Mouse (Mus musculus): ENCODE results near the gene Itga10. TPM values are rescaled to one million over a fixed set of nuclear protein-coding genes. Genes with fewer than 3 reads are reported as not detected.

The Itga10 gene
- total and polyA plus RNA-seq, 3 experiments: 0.36 to 1.2 (median 1.0) TPM

GRCm38 (mm10) chr3:96634928-96635879 is 10.2 kb upstream of the Itga10 start, which contains the start of the genes Pex11b and Gm42957 (continued):
- no peak for TF ChIP-seq E2F4 (IDR thresholded peaks at IDR 0.05; ENCODE audit: insufficient replicate concordance, low read depth, low read length)
- peak; percentile 79 for TF ChIP-seq SIN3A (IDR thresholded peaks at IDR 0.05; ENCODE audit: low read length)
- no peak for TF ChIP-seq ZNF384 (IDR thresholded peaks at IDR 0.05; ENCODE audit: low read depth, low read length)
- TF ChIP-seq USF1 (IDR thresholded peaks at IDR 0.05; ENCODE audit: low read depth, low read length): no peak; the same call in 1 of the 2 replicates
- peak in 1 of 2 experiments; percentile 43; a peak in 2 of 4 replicates for TF ChIP-seq CTCF (conservative IDR thresholded peaks at IDR 0.05 in 1 of 2, IDR thresholded peaks at IDR 0.05 in 1 of 2; ENCODE audit: low read depth in 2 of 2, low read length in 2 of 2)
- TF ChIP-seq IRF4 (IDR thresholded peaks at IDR 0.05; ENCODE audit: low read depth, low read length): no peak; the same call in 1 of the 2 replicates
- peak; percentile 85 for TF ChIP-seq POLR2A (IDR thresholded peaks at IDR 0.05; ENCODE audit: low read depth, low read length)
- peak; percentile 76 for TF ChIP-seq HCFC1 (IDR thresholded peaks at IDR 0.05; ENCODE audit: low read depth, low read length)
- TF ChIP-seq JUN (IDR thresholded peaks at IDR 0.05; ENCODE audit: insufficient read depth, low read depth, low read length): no peak
- TF ChIP-seq TCF12 (IDR thresholded peaks at IDR 0.05; ENCODE audit: low read depth, low read length): peak; percentile 66
- TF ChIP-seq RAD21 (IDR thresholded peaks at IDR 0.05; ENCODE audit: low read depth, low read length): no peak
- peak; percentile 81; the same call in 1 of the 2 replicates for TF ChIP-seq POLR2AphosphoS2 (IDR thresholded peaks at IDR 0.05; ENCODE audit: low read depth, low read length)

- Histone ChIP-seq H3K4me3 (replicated peaks in 1 of 3; ENCODE audit: low read depth in 2 of 3, low read length in 2 of 3, poor library complexity in 1 of 3) (peak overlapping the region; percentile 67 to 91 (median 70)), H3K27me3 (replicated peaks) (no peaks in the 10 kb centered on the region), H3K36me3 (replicated peaks in 1 of 2; ENCODE audit: control insufficient read depth in 1 of 2, insufficient read depth in 1 of 2, low read length in 1 of 2) (peaks cover 29 to 66% of the 10 kb centered on the region in 2 experiments), H3K9me3 (replicated peaks; ENCODE audit: low read length) (no peaks in the 10 kb centered on the region), H3K27ac (ENCODE audit: insufficient read depth, low read depth) (peak overlapping the region; percentile 26; the same call in 1 of the 2 replicates), H3K4me2 (ENCODE audit: insufficient read depth, low read depth, poor library complexity, severe bottlenecking) (peak overlapping the region; percentile 88), H3K4me1 (ENCODE audit: control insufficient read depth in 1 of 2, insufficient read depth in 2 of 2) (peaks cover 6 to 30% of the 10 kb centered on the region in 2 experiments), H3K9ac (ENCODE audit: insufficient read depth, low read depth) (peak overlapping the region; percentile 89), H3K79me2 (replicated peaks; ENCODE audit: control insufficient read depth, extremely low read depth, insufficient read depth, poor library complexity, severe bottlenecking) (peaks cover 10% of the 10 kb centered on the region)
- dilution Hi-C loops (cut with MboI; ENCODE audit: extremely low pct_ligation_motif_present, extremely low pct_unique_long_range_greater_than_20kb, low sequenced_read_pairs): no loop called here
- DNase-seq (ENCODE audit: extremely low read depth): no peak
- TF ChIP-seq KAT2A (IDR thresholded peaks at IDR 0.05; ENCODE audit: insufficient replicate concordance, low read length) (no peak), ETS1 (conservative IDR thresholded peaks at IDR 0.05; ENCODE audit: low read depth, low read length) (no peak), GABPA (IDR thresholded peaks at IDR 0.05; ENCODE audit: insufficient replicate concordance, low read depth, low read length) (no peak), MAFK (IDR thresholded peaks at IDR 0.05; ENCODE audit: insufficient replicate concordance, low read length) (no peak), HCFC1 (IDR thresholded peaks at IDR 0.05; ENCODE audit: low read depth, low read length) (no peak), RCOR1 (conservative IDR thresholded peaks at IDR 0.05; ENCODE audit: low read depth, low read length) (no peak), ELF1 (IDR thresholded peaks at IDR 0.05; ENCODE audit: low read depth, low read length) (no peak), ZC3H11A (IDR thresholded peaks at IDR 0.05; ENCODE audit: low read depth, low read length) (no peak), E2F4 (IDR thresholded peaks at IDR 0.05; ENCODE audit: insufficient replicate concordance, low read depth, low read length) (no peak), UBTF (IDR thresholded peaks at IDR 0.05; ENCODE audit: low read depth, low read length) (no peak), MAX (IDR thresholded peaks at IDR 0.05; ENCODE audit: low read length) (no peak), ZMIZ1 (IDR thresholded peaks at IDR 0.05; ENCODE audit: low read depth, low read length) (no peak), MEF2A (IDR thresholded peaks at IDR 0.05; ENCODE audit: borderline replicate concordance, low read depth, low read length) (no peak), BHLHE40 (IDR thresholded peaks at IDR 0.05; ENCODE audit: low read depth, low read length) (no peak), USF2 (conservative IDR thresholded peaks at IDR 0.05; ENCODE audit: low read depth, low read length) (no peak), NRF1 (IDR thresholded peaks at IDR 0.05; ENCODE audit: low read depth, low read length) (no peak)
- in situ Hi-C loops (cut with MboI; ENCODE audit: low pct_ligation_motif_present, low pct_unique_long_range_greater_than_20kb, low sequenced_read_pairs): no loop called here
Observed at GRCm38 (mm10) chr3:96635906-96636305, 9.5 kb upstream of the Itga10 start.

All from CH12.LX (cell line).